Mouse (Mus musculus) forebrain, embryonic 13.5 days (tissue): ENCODE measurements around the gene Akt1s1. TPM values are rescaled to one million over a fixed set of nuclear protein-coding genes. Genes with fewer than 3 reads are reported as not detected.
A peak's percentile ranks its signal among the peaks of the same experiment; 100 is the strongest.

Source experiments
- ATAC-seq: fragments of 200-750 bp; cut with Nextera tagmentation; 2 replicates; pipeline ENCODE4 v1.8.0; 2017
- H3K27ac ChIP-seq: fragments of 300-500 bp; sonication (generic); 2 replicates; pipeline ENCODE4 v1.5.1; 2015; ENCODE audit warnings: inconsistent platforms, mild to moderate bottlenecking, moderate library complexity
- H3K27me3 ChIP-seq: fragments of 300-500 bp; sonication (generic); 2 replicates; pipeline ENCODE4 v1.6.1; 2015; ENCODE audit warnings: mild to moderate bottlenecking, inconsistent platforms
- H3K36me3 ChIP-seq: fragments of 300-500 bp; sonication (generic); 2 replicates; pipeline ENCODE4 v1.6.1; 2015; ENCODE audit warnings: mild to moderate bottlenecking, inconsistent platforms; ENCODE audit not compliant: poor library complexity, severe bottlenecking
- H3K4me1 ChIP-seq: fragments of 300-500 bp; sonication (generic); 2 replicates; pipeline ENCODE4 v1.6.1; 2015; ENCODE audit warnings: inconsistent platforms
- H3K4me2 ChIP-seq: fragments of 300-500 bp; sonication (generic); 2 replicates; pipeline ENCODE4 v1.6.1; 2015; ENCODE audit warnings: inconsistent platforms, mild to moderate bottlenecking, moderate library complexity
- H3K4me3 ChIP-seq: fragments of 300-500 bp; sonication (generic); 2 replicates; pipeline ENCODE4 v1.5.1; 2015; ENCODE audit warnings: mild to moderate bottlenecking, inconsistent platforms
- H3K9ac ChIP-seq: fragments of 300-500 bp; sonication (generic); 2 replicates; pipeline ENCODE4 v1.6.1; 2015; ENCODE audit warnings: mild to moderate bottlenecking, inconsistent platforms
- H3K9me3 ChIP-seq: fragments of 300-500 bp; sonication (generic); replicated peaks from 2 replicates; pipeline ENCODE4 v1.6.1; 2016; ENCODE audit warnings: inconsistent platforms
- WGBS: fragments of 180-500 bp; shearing (Covaris S2); methylation state at CpG from one replicate; pipeline ENCODE4 v1.1.7; 2015; 5-methylcytosine and 5-hydroxymethylcytosine counted together
- polyA plus RNA-seq: library from polyadenylated mRNA; unstranded; fragments of >200 nt; fragmentation: Nextera tagmentation; extraction: Ambion mirVana; gene quantifications from 2 replicates; pipeline ENCODE4 v1.2.1, GENCODE M21; 2015

The Akt1s1 gene
- polyA plus RNA-seq, 1 experiment from 2014 or later: 93.1 TPM

DNA sequence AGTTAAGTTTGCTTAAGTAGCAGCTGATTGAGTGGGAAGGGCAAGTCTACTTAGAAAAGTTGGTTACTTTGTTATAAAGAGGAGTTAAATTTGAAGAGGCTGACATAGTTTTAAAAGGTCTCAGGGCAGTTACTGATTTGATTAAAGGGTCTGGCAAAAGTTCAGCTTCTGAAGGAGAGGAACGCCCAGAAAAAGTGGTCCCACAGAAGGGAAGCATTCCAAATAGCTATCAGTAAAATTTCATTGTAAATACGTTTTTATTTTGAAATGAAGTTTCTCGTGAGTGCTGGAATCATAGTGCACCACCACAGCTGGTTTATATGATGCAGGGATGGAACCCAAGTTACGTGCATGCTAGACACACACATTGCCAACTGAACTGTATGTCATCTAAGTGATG is 16.0 kb upstream of the Akt1s1 start:
- H3K4me1 ChIP-seq: no peaks in the 10 kb centered on the region

DNA sequence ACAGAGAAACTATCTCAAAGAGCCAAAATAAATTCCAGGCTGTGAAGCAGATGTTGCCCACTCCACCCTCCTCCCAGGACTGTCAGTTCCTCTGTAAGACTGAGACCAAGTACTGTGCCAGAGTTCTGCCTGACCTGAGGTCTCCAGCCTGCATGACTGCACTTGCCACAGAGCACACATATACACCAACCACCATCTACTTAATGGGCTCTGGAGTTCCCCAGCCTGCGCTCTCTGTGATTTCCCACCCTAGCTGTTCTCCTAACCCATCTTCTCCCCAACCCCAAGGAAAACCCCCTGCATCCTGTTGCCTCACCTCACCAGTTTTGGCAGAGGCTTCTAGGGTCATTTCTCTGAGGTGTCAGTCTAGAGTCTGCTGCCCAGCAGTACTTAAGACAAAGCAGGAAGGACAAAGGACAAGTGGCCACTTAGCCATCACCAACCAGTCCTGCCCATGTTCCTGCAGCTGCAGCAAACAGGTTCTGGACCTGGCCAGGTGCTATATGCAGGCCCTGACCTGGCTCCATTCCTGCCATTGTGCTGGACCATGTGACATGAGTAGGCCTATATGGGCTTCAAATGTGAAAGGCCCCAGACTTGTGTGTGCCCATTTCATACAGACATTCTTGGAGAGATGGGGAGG is 13.3 kb upstream of the Akt1s1 start:
- peaks cover 24% of the 10 kb centered on the region for H3K27me3 ChIP-seq
- peaks cover 26% of the 10 kb centered on the region for H3K36me3 ChIP-seq
- H3K4me2 ChIP-seq: no peak overlapping the region
- peaks cover 12% of the 10 kb centered on the region for H3K4me1 ChIP-seq
- H3K4me3 ChIP-seq: no peak overlapping the region
- no peak overlapping the region for H3K9ac ChIP-seq
- no peaks in the 10 kb centered on the region for H3K9me3 ChIP-seq
- ATAC-seq: no peak
- 86% methylated on average over 1 of the region's 1 CpGs for WGBS
- no peak overlapping the region for H3K27ac ChIP-seq

More for the DNA sequence above, 16.0 kb upstream of the Akt1s1 start:
- Histone ChIP-seq H3K4me3 (no peak overlapping the region), H3K9me3 (no peaks in the 10 kb centered on the region), H3K27me3 (no peaks in the 10 kb centered on the region), H3K36me3 (peaks cover 44% of the 10 kb centered on the region), H3K9ac (no peak overlapping the region), H3K4me2 (no peak overlapping the region), H3K27ac (no peak overlapping the region)
- ATAC-seq: no peak
- WGBS: 79% methylated on average over 4 of the region's 4 CpGs

DNA sequence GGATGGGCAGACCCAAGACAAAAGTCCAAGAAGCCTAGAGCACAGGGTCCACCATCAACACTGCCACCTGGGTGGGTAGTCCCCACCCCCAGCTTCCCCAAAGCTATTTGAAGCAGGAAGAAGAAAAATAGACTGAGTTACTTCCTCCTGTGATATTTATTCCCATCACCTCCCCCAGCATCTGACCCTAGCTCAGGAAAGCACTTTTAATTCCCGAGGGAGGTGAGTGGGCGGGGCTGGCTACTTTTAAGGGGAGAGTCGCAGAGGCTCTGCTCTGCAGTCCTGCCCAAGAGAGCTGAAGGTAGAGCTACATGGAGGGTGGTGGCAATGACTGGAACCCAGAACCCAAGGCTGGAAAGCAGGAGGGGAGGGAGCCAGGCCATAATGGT is 12.8 kb upstream of the Akt1s1 start:
- H3K4me1 ChIP-seq: peaks cover 12% of the 10 kb centered on the region
- H3K4me3 ChIP-seq: no peak overlapping the region
- peaks cover 26% of the 10 kb centered on the region for H3K36me3 ChIP-seq
- H3K27me3 ChIP-seq: peaks cover 29% of the 10 kb centered on the region
- WGBS: 56% methylated on average over 3 of the region's 3 CpGs
- H3K9ac ChIP-seq: no peak overlapping the region
- H3K9me3 ChIP-seq: no peaks in the 10 kb centered on the region
- H3K27ac ChIP-seq: no peak overlapping the region
- no peak overlapping the region for H3K4me2 ChIP-seq
- ATAC-seq: no peak

DNA sequence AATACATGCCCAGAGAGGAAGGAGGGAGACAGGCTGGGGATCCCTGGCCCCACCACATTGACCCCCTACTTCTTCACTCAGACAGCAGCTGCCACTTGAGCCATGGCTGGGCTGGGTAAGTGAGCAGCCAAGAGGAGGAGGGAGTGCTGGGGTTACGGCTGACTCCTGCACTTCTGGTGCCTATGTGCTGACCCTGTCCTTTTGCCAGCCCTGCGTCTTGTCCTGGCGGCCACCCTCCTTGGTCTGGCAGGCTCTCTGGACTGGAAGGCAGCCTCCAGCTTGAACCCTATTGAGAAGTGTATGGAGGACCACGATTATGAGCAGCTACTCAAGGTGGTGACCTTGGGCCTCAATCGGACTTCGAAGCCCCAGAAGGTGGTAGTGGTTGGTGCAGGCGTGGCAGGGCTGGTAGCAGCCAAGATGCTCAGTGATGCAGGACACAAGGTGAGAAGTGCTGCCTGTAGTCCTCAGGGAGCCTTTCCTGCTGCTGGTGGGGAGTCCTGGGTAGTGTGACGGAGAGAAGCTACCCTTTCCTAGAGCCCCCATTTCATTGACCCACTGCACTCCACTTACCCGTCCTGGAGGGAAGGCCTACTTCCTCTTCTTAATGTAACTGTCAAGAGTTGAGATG is 12.3 kb upstream of the Akt1s1 start:
- no peak overlapping the region for H3K27ac ChIP-seq
- no peak overlapping the region for H3K4me2 ChIP-seq
- no peak overlapping the region for H3K9ac ChIP-seq
- no peak for ATAC-seq
- no peaks in the 10 kb centered on the region for H3K9me3 ChIP-seq
- H3K27me3 ChIP-seq: peaks cover 35% of the 10 kb centered on the region
- 87% methylated on average over 9 of the region's 9 CpGs for WGBS
- no peak overlapping the region for H3K4me3 ChIP-seq
- peaks cover 12% of the 10 kb centered on the region for H3K4me1 ChIP-seq
- H3K36me3 ChIP-seq: peaks cover 25% of the 10 kb centered on the region

DNA sequence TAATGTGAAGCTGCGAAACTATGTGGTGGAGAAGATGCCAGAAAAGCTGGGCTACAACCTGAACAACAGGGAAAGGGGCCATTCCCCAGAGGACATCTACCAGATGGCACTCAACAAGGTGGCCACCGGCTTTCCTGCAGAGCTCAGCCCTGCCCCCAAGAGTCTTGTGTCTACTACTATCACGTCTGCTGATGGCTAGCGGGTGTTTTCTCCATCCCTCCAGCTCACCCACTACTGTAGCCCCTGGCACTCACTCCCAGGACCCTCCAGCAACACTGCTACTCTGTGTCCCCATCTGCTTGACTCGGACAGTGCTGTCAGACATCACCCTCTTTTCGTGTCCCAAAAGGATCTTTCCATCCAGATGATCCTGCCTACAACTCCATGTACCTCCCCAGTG is 10.7 kb upstream of the Akt1s1 start:
- Histone ChIP-seq H3K36me3 (peaks cover 32% of the 10 kb centered on the region), H3K4me3 (no peak overlapping the region), H3K9me3 (no peaks in the 10 kb centered on the region), H3K27me3 (peaks cover 35% of the 10 kb centered on the region), H3K27ac (no peak overlapping the region), H3K9ac (no peak overlapping the region), H3K4me2 (no peak overlapping the region), H3K4me1 (peaks cover 12% of the 10 kb centered on the region)
- WGBS: 91% methylated on average over 6 of the region's 6 CpGs
- ATAC-seq: no peak

DNA sequence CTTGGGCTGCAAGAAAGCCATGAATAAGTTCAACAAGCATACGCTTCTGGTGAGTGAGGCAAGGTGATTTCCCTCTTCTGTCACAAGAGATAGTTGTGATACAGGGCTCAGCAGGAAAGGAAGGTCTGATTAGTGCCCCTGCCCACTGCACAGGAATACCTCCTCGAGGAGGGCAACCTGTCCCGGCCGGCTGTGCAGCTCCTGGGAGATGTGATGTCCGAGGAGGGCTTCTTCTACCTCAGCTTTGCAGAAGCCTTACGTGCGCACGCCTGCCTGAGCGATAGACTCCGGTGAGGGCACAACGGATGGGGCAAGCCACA is 9.7 kb upstream of the Akt1s1 start:
- no peak for ATAC-seq
- H3K4me1 ChIP-seq: peaks cover 12% of the 10 kb centered on the region
- H3K4me3 ChIP-seq: peak overlapping the region; percentile 31
- no peaks in the 10 kb centered on the region for H3K9me3 ChIP-seq
- WGBS: 32% methylated on average over 11 of the region's 11 CpGs
- peaks cover 43% of the 10 kb centered on the region for H3K36me3 ChIP-seq
- peak overlapping the region; percentile 62 for H3K4me2 ChIP-seq
- peaks cover 35% of the 10 kb centered on the region for H3K27me3 ChIP-seq
- H3K27ac ChIP-seq: no peak overlapping the region
- peak overlapping the region; percentile 60 for H3K9ac ChIP-seq

DNA sequence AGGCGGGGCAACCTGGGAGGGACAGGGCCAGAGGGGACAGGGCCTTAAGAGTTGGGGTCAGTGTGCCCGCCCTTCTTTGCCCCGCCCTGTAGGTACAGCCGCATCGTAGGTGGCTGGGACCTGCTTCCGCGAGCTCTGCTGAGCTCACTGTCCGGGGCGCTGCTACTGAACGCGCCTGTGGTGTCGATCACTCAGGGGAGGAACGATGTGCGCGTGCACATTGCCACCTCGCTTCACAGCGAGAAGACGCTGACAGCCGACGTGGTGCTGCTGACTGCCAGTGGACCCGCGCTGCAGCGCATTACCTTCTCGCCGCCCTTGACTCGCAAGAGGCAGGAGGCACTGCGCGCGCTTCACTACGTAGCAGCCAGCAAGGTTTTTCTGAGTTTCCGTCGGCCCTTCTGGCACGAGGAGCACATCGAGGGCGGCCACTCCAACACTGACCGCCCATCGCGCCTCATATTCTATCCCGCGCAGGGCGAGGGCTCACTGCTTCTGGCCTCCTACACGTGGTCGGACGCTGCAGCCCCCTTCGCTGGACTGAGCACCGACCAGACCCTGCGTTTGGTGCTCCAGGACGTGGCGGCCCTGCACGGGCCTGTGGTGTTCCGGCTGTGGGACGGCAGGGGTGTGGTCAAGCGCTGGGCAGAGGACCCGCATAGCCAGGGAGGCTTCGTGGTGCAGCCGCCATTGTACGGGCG is 9.2 kb upstream of the Akt1s1 start:
- no peaks in the 10 kb centered on the region for H3K9me3 ChIP-seq
- H3K4me2 ChIP-seq: peak overlapping the region; percentile 62
- peak overlapping the region; percentile 60 for H3K9ac ChIP-seq
- peaks cover 12% of the 10 kb centered on the region for H3K4me1 ChIP-seq
- no peak overlapping the region for H3K27ac ChIP-seq
- peak; percentile 62 for ATAC-seq
- H3K36me3 ChIP-seq: peaks cover 48% of the 10 kb centered on the region
- 2% methylated on average over 52 of the region's 58 CpGs for WGBS
- H3K4me3 ChIP-seq: peak overlapping the region; percentile 31
- peaks cover 35% of the 10 kb centered on the region for H3K27me3 ChIP-seq

DNA sequence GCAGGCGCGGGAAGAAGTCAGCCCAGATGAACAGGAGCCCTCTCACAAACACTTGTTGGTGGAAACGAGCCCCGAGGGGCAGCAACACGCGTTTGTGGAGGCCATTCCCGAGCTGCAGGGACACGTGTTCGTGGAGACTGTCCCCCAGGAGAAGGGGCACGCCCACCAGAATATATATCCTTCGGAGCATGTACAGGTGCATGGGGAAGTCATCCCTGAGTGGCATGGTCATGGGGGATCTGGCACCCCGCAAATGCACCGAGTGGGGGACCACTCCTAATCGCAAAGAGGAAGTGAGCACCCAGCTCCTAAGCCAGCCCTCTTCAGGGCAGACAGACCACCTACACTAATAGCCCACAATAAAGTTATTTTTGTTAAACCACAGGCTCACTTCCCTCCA is 8.4 kb upstream of the Akt1s1 start:
- 55% methylated on average over 14 of the region's 14 CpGs for WGBS
- Histone ChIP-seq H3K4me2 (no peak overlapping the region), H3K9ac (no peak overlapping the region), H3K4me3 (0 out of 2 replicates have a peak overlapping the region, but pooled peaks have one; percentile 31), H3K27me3 (peaks cover 35% of the 10 kb centered on the region), H3K4me1 (peaks cover 12% of the 10 kb centered on the region), H3K9me3 (no peaks in the 10 kb centered on the region), H3K27ac (no peak overlapping the region), H3K36me3 (peaks cover 56% of the 10 kb centered on the region)
- no peak for ATAC-seq

DNA sequence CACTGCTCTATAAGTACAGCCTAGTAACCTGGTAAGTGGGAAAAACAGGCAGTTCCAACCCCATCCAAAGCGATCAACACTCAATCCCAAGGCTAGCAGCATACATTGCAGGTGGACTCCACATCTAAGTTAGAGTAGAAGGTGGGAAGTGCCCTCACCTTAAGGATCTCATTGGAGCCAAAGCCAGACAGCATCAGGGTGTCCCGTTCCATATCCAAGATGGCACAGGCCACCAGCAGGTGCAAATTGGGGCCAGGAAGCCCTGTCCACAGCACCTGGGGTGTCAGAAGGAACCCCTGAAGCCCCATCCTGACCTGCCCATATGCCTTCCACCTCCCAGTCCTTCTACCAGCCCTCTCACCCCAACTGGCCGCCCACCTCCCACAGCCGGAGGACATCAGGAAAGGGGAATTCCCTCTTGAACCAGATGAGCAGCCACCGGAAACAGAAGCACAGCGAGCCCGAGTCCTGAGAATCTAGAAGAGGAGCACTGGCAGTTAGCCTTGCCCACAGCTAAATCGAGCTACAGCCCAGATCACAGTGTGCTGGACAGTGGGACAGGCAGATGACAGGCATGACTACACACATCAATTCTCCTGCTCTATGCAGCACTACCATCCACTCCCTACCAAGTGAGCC is 6.8 kb upstream of the Akt1s1 start:
- no peak for ATAC-seq
- H3K4me1 ChIP-seq: peaks cover 12% of the 10 kb centered on the region
- 94% methylated on average over 8 of the region's 8 CpGs for WGBS
- H3K36me3 ChIP-seq: peaks cover 70% of the 10 kb centered on the region
- no peaks in the 10 kb centered on the region for H3K9me3 ChIP-seq
- H3K4me2 ChIP-seq: no peak overlapping the region
- no peak overlapping the region for H3K9ac ChIP-seq
- no peak overlapping the region for H3K4me3 ChIP-seq
- no peak overlapping the region for H3K27ac ChIP-seq
- peaks cover 35% of the 10 kb centered on the region for H3K27me3 ChIP-seq

DNA sequence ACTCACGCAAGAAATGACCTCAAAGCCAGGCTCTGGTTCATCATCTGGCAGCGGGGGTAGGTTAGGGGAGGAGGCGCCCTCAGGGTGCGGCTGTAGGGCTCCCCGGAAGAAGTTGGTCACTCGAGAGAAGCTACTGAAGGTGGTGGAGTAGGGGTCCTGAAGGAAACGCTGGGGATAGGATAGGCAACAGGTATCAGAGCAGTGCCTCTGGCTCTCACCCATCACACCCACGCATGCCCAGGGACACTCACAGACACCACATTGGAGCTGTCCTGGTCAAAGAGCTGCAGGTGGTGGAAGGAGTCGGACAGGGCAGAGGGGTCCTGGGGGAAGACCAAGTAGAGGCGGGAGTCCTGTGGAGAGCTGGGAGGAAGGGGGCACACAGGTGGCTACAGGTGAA is 3.8 kb upstream of the Akt1s1 start:
- Histone ChIP-seq H3K36me3 (peaks cover 68% of the 10 kb centered on the region), H3K27me3 (peaks cover 16% of the 10 kb centered on the region), H3K27ac (no peak overlapping the region), H3K9me3 (no peaks in the 10 kb centered on the region), H3K4me1 (peaks cover 13% of the 10 kb centered on the region), H3K4me2 (no peak overlapping the region), H3K4me3 (no peak overlapping the region), H3K9ac (no peak overlapping the region)
- 93% methylated on average over 10 of the region's 10 CpGs for WGBS
- ATAC-seq: no peak

DNA sequence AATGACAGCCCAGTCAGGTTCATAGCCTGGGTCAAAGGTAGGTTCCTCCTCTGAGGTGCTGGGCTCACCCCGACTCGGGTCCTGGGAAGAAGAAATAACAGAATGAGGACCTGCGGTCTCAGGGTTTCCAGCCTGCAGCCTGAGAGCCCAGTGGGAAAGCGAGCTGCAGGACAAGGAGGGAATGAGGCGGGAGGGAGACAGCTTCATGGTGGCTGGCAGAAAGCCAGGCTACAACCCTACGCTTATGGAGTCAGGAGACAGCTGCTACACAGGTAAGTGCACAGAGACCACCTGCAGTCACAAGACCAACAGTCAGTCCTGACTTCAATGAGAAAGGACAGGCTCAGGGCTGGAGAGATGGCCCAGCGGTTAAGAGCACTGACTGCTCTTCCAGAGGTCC is 2.0 kb upstream of the Akt1s1 start:
- Histone ChIP-seq H3K9me3 (no peaks in the 10 kb centered on the region), H3K4me3 (no peak overlapping the region), H3K4me2 (no peak overlapping the region), H3K27me3 (no peaks in the 10 kb centered on the region), H3K4me1 (peaks cover 25% of the 10 kb centered on the region), H3K27ac (no peak overlapping the region), H3K36me3 (peaks cover 54% of the 10 kb centered on the region), H3K9ac (0 out of 2 replicates have a peak overlapping the region, but pooled peaks have one; percentile 2)
- ATAC-seq: no peak
- WGBS: 92% methylated on average over 7 of the region's 7 CpGs

DNA sequence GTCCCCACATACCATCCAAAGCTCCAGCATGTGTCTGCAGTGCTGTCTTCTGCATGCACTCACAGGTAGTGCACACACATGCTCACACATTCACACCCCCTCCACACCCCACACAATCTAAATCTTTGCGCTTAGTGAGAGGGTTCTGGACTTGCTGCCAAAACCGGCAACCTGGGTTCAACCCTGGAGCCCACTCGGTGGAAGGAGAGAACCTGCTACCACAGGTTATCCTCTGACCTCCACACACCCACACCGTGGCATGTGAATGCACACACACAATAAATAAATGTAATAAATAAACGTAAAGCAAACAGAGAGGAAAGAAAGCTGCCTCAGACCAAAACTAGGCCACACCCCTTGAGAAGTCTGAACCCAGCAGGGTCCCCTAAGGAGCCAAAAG is 1.0 kb upstream of the Akt1s1 start:
- peak overlapping the region; percentile 65 for H3K9ac ChIP-seq
- peaks cover 31% of the 10 kb centered on the region for H3K4me1 ChIP-seq
- H3K27me3 ChIP-seq: no peaks in the 10 kb centered on the region
- H3K36me3 ChIP-seq: peaks cover 49% of the 10 kb centered on the region
- H3K4me3 ChIP-seq: peak overlapping the region; percentile 81
- no peaks in the 10 kb centered on the region for H3K9me3 ChIP-seq
- no peak for ATAC-seq
- 80% methylated on average over 5 of the region's 5 CpGs for whole genome bisulfite sequencing
- peak overlapping the region; percentile 78 for H3K4me2 ChIP-seq
- peak overlapping the region; percentile 98; the same call in 1 of the 2 replicates for H3K27ac ChIP-seq
